Mouse (Mus musculus): ENCODE results near the gene Cd248. TPM values are rescaled to one million over a fixed set of nuclear protein-coding genes. Genes with fewer than 3 reads are reported as not detected.
A peak's percentile ranks its signal among the peaks of the same experiment; 100 is the strongest.

Gene Cd248
- polyA plus RNA-seq, 1 experiment from 2014 or later: 41.1 TPM

DNA sequence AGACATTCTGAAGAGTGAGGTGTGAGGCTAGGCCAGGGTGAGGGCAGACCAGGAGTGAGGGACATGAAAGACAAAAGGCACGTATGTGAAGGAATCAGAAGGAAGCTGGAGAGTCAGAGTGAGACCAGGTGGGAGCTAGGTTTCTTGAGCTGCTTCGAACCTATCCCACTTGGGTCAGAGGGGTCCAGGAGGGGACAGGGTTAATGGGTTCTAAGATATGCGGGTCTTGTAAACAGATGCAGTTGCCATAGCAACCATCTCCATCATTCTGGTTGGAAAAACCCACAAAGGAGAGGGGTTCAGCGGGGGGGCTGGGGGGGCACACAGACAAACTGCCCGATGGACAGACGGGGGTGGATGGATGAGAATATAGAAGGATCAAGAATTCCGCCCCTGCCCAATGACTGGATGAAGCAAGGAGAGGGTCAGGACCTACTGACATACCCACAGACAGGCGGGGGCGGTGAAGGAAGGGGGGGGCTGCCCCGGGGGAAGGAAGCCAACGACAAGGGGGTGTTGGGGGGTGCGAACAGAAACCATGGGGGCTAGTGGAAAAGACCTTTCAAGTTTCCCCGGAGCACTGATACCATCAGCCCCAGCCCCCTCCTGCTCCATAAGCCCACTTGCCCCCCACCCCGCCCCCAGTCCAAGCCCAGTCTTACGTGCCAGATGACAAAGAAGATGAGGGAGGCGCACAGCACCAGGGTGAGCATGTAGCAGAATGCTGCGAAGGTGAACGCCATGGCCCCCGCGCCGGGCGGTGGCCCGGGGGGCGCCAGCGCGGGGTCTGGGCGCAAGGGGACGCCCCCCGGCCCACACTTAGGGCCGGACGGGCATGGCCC lies 29.9 kb downstream of the Cd248 start:
- Histone ChIP-seq H3K9ac (ENCODE audit: low read length) (peak overlapping the region; percentile 88), H3K27me3 (ENCODE audit: control insufficient read depth, insufficient read depth, low read length) (no peaks in the 10 kb centered on the region), H3K36me3 (ENCODE audit: control insufficient read depth, insufficient read depth, low read length) (peaks cover 21% of the 10 kb centered on the region), H3K4me3 (ENCODE audit: low read depth, low read length) (peak overlapping the region; percentile 69), H3K9me3 (ENCODE audit: control insufficient read depth, low read length) (no peaks in the 10 kb centered on the region), H3K27ac (replicated peaks; ENCODE audit: low read depth, low read length) (peak overlapping the region; percentile 6; the same call in 1 of the 2 replicates), H3K4me2 (ENCODE audit: low read depth, severe bottlenecking) (peak overlapping the region; percentile 98), H3K4me1 (ENCODE audit: control insufficient read depth, insufficient read depth, low read length) (peaks cover 39% of the 10 kb centered on the region)
- ATAC-seq (ENCODE audit: insufficient number of reproducible peaks, low FRiP score, low TSS enrichment, low read depth) (no peak; the same call in 1 of the 2 replicates), DNase-seq (ENCODE audit: low spot score) (peak; percentile 44)
- WGBS: 4% methylated on average over 30 of the region's 31 CpGs

DNA sequence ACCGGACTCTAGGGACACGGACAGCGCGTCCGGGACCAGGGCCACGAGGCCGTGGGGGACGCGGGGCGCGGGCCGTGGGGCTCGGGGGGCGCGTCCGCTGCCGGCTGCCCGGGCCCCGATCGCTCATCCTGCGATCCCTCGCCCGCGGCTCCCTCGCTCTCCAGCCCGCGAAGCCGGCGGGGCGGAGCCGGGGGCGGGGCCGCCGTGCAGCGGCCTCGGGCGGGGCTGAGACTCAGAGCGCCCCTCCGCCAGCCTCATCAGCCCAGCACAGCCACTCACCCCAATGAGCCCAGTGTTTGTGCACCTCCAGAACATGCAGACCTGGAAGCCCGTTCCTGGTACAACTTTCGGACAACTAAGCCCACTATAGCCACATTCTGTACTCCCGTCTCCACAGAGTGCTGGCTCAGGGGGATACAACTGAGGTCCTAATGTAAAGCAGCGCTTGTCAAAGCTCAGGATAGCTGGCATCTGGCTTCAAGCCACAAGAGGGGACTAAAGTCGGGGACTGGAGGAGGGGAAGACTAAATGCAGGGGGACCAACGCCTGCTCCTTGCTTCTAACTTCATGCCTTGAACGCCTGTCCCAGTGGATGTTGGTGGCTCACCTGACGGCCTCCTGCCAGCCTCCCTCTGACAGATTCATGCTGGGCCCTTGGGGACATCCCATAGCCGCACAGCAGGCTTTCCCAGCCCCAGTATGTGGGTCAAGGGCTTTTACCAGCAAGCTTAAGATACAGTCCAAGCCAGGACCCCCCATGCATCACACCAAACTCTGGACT lies 30.7 kb downstream of the Cd248 start, which contains the start of gene Cnih2:
TSS of gene Cnih2 (minus strand) at position 159 of the 781 bp plus-strand sequence.
- Histone ChIP-seq H3K4me1 (ENCODE audit: control insufficient read depth, insufficient read depth, low read length) (peaks cover 39% of the 10 kb centered on the region), H3K9me3 (ENCODE audit: control insufficient read depth, low read length) (no peaks in the 10 kb centered on the region), H3K4me2 (ENCODE audit: low read depth, severe bottlenecking) (peak within 1 kb of the TSS; percentile 98), H3K27me3 (ENCODE audit: control insufficient read depth, insufficient read depth, low read length) (no peaks in the 10 kb centered on the region), H3K36me3 (ENCODE audit: control insufficient read depth, insufficient read depth, low read length) (peaks cover 21% of the 10 kb centered on the region), H3K9ac (ENCODE audit: low read length) (peak within 1 kb of the TSS; percentile 88), H3K4me3 (ENCODE audit: low read depth, low read length) (peak within 1 kb of the TSS; percentile 69), H3K27ac (replicated peaks; ENCODE audit: low read depth, low read length) (peak within 1 kb of the TSS; percentile 30; the same call in 1 of the 2 replicates)
- DNase-seq (ENCODE audit: low spot score) (peak; percentile 81), ATAC-seq (ENCODE audit: insufficient number of reproducible peaks, low FRiP score, low TSS enrichment, low read depth) (no peak; the same call in 1 of the 2 replicates)
- WGBS: 3% methylated on average over 46 of the region's 48 CpGs

DNA sequence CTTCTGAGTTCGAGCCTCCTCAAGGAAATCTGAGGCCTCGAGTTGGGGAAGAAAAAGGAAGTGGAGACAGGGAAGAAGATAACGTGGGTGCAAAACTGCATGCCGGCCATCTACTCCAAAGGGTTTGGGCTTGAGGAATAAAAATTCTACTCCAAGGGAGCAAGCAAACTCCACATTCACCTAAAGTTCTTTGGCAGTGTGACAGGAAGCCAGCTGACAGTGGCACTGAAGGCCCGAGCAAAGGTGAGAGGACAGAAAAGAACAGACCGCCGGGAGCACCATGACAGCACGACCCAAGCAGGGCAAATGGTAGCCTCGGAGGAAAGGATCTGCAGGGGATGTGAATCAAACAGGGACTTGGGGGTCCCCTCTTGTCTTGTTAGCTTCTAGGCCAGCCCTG lies 38.2 kb downstream of the Cd248 start:
- ATAC-seq (ENCODE audit: insufficient number of reproducible peaks, low FRiP score, low TSS enrichment, low read depth) (no peak), DNase-seq (ENCODE audit: low spot score) (no peak)
- Histone ChIP-seq H3K27me3 (ENCODE audit: control insufficient read depth, insufficient read depth, low read length) (no peaks in the 10 kb centered on the region), H3K9me3 (ENCODE audit: control insufficient read depth, low read length) (no peaks in the 10 kb centered on the region), H3K4me3 (ENCODE audit: low read depth, low read length) (peak overlapping the region; percentile 83), H3K9ac (ENCODE audit: low read length) (peak overlapping the region; percentile 89), H3K27ac (replicated peaks; ENCODE audit: low read depth, low read length) (peak overlapping the region; percentile 84), H3K36me3 (ENCODE audit: control insufficient read depth, insufficient read depth, low read length) (peaks cover 25% of the 10 kb centered on the region; the same call in 1 of the 2 replicates), H3K4me2 (ENCODE audit: low read depth, severe bottlenecking) (peak overlapping the region; percentile 89), H3K4me1 (ENCODE audit: control insufficient read depth, insufficient read depth, low read length) (peaks cover 6% of the 10 kb centered on the region; the same call in 1 of the 2 replicates)
- WGBS: 16% methylated on average over 9 of the region's 9 CpGs

DNA sequence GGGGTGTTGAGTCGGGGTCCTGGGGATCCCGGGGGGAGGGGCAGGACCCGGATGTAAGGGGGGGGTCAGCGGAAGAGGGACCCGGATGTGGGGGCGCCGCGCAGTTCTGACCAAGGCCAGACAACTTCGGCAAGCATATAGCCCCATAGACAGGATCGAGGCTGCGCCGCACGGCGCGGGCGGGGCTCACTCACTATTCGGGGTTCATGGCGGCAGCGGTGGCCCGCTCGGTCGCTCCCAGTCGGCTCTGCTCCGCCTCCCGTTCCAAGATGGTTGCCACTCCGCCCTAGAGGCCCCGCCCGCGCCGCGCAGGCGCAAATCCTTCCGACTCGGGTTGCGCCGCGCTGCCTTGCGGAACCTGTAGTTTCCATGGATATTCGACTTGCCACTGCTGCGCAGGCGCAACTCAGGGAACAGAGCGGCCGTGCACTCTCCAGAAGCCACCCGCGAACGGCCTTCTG lies 38.9 kb downstream of the Cd248 start, which contains the start of gene Rab1b:
TSS of gene Rab1b (minus strand) at position 342 of the 461 bp plus-strand sequence.
- Histone ChIP-seq H3K4me2 (ENCODE audit: low read depth, severe bottlenecking) (peak within 1 kb of the TSS; percentile 89), H3K9me3 (ENCODE audit: control insufficient read depth, low read length) (no peaks in the 10 kb centered on the region), H3K9ac (ENCODE audit: low read length) (peak within 1 kb of the TSS; percentile 89), H3K27me3 (ENCODE audit: control insufficient read depth, insufficient read depth, low read length) (no peaks in the 10 kb centered on the region), H3K4me3 (ENCODE audit: low read depth, low read length) (peak within 1 kb of the TSS; percentile 83), H3K4me1 (ENCODE audit: control insufficient read depth, insufficient read depth, low read length) (peaks cover 6% of the 10 kb centered on the region; the same call in 1 of the 2 replicates), H3K27ac (replicated peaks; ENCODE audit: low read depth, low read length) (peak within 1 kb of the TSS; percentile 84), H3K36me3 (ENCODE audit: control insufficient read depth, insufficient read depth, low read length) (peaks cover 26% of the 10 kb centered on the region; the same call in 1 of the 2 replicates)
- under 1% methylated on average over 46 of the region's 46 CpGs for WGBS
- ATAC-seq (ENCODE audit: insufficient number of reproducible peaks, low FRiP score, low TSS enrichment, low read depth) (peak; percentile 93), DNase-seq (ENCODE audit: low spot score) (peak; percentile 98)

DNA sequence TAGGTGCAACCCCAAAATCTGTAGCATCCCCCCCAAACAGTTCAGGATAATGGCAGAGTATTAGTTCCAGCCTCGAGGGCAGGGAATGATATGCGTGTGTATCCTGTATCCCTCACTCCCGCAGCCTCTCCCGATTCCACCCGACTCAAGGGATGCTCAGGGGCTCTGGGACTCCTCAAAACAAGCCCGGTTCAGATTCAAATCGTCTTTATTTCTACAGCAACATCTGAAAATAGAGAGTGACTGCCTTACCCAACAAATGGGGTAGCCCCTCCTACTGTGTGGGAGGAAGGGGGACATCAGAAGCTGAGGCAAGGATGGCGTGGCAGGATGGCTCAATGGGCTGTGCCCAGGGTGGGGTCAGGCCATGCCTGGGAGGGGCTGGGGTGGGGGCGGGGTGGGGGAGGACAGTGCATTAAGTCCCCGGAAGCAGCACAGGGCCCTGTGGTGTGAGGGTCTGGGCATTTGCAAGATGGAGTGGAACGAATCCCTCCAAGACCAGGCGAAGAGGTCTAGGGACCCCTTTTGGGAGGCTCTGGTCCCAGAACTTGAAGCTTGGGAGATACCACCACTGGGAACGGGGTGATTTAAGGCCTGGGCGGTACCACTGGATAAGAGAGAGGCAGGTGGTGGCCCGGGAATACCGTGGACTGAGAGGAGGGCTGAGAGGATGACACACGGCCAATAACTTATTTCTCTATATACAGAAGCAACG lies 39.8 kb downstream of the Cd248 start:
- Histone ChIP-seq H3K27ac (replicated peaks; ENCODE audit: low read depth, low read length) (no peak overlapping the region), H3K4me2 (ENCODE audit: low read depth, severe bottlenecking) (no peak overlapping the region), H3K36me3 (ENCODE audit: control insufficient read depth, insufficient read depth, low read length) (peaks cover 19% of the 10 kb centered on the region; the same call in 1 of the 2 replicates), H3K27me3 (ENCODE audit: control insufficient read depth, insufficient read depth, low read length) (no peaks in the 10 kb centered on the region), H3K9ac (ENCODE audit: low read length) (no peak overlapping the region), H3K4me3 (ENCODE audit: low read depth, low read length) (no peak overlapping the region), H3K4me1 (ENCODE audit: control insufficient read depth, insufficient read depth, low read length) (peaks cover 6% of the 10 kb centered on the region; the same call in 1 of the 2 replicates), H3K9me3 (ENCODE audit: control insufficient read depth, low read length) (no peaks in the 10 kb centered on the region)
- DNase-seq (ENCODE audit: low spot score): no peak
- peak; percentile 2; the same call in 1 of the 2 replicates for ATAC-seq (ENCODE audit: insufficient number of reproducible peaks, low FRiP score, low TSS enrichment, low read depth)
- 76% methylated on average over 18 of the region's 18 CpGs for WGBS

DNA sequence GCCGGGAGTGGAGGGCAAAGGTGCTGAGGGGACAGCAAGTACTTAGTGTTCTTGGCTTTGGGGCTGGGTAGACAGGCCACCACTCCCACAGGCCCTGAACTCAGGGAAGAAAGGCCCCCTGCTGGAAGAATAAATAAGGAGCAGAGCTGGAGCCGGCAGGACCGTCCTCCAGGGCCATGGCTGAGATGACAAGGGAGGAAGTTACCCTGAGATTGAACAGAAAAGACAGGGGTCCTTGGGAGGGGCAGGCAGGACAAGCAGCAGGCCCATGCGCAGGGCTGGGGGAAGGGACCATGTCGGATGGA lies 40.3 kb downstream of the Cd248 start:
- peaks cover 6% of the 10 kb centered on the region; the same call in 1 of the 2 replicates for H3K4me1 ChIP-seq (ENCODE audit: control insufficient read depth, insufficient read depth, low read length)
- DNase-seq (ENCODE audit: low spot score) (no peak), ATAC-seq (ENCODE audit: insufficient number of reproducible peaks, low FRiP score, low TSS enrichment, low read depth) (0 out of 2 replicates have a peak, but pooled peaks have one; percentile 1)
- H3K4me2 ChIP-seq (ENCODE audit: low read depth, severe bottlenecking): no peak overlapping the region
- H3K36me3 ChIP-seq (ENCODE audit: control insufficient read depth, insufficient read depth, low read length): peaks cover 19% of the 10 kb centered on the region; the same call in 1 of the 2 replicates
- H3K9ac ChIP-seq (ENCODE audit: low read length): no peak overlapping the region
- H3K4me3 ChIP-seq (ENCODE audit: low read depth, low read length): no peak overlapping the region
- no peaks in the 10 kb centered on the region for H3K9me3 ChIP-seq (ENCODE audit: control insufficient read depth, low read length)
- H3K27me3 ChIP-seq (ENCODE audit: control insufficient read depth, insufficient read depth, low read length): no peaks in the 10 kb centered on the region
- no peak overlapping the region; the same call in 1 of the 2 replicates for H3K27ac ChIP-seq (replicated peaks; ENCODE audit: low read depth, low read length)
- WGBS: 38% methylated on average over 5 of the region's 5 CpGs

DNA sequence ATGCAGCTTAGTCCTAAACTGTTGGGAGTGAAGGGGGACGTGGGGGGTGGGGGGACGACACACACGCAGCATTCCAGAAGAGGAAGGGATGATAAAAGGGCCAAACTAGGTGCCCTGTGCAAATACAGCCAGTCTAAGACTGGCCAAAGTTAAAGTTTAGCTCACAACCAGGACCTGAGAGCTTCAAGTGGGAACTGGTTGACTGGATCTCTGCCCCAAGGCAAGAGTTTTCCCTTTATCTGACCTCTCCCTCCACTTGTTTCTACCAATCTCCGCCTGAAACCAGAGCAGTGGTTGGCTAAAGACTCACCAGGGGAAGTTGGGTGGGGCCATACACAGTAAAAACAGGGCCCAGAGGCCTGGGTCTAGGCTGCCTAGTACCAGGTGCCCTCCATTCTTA lies 40.8 kb downstream of the Cd248 start:
- no peak overlapping the region for H3K4me3 ChIP-seq (ENCODE audit: low read depth, low read length)
- peaks cover 20% of the 10 kb centered on the region; the same call in 1 of the 2 replicates for H3K36me3 ChIP-seq (ENCODE audit: control insufficient read depth, insufficient read depth, low read length)
- DNase-seq (ENCODE audit: low spot score): no peak
- ATAC-seq (ENCODE audit: insufficient number of reproducible peaks, low FRiP score, low TSS enrichment, low read depth): no peak
- no peaks in the 10 kb centered on the region for H3K9me3 ChIP-seq (ENCODE audit: control insufficient read depth, low read length)
- H3K27me3 ChIP-seq (ENCODE audit: control insufficient read depth, insufficient read depth, low read length): no peaks in the 10 kb centered on the region
- H3K4me2 ChIP-seq (ENCODE audit: low read depth, severe bottlenecking): no peak overlapping the region
- 75% methylated on average over 4 of the region's 4 CpGs for WGBS
- peaks cover 6% of the 10 kb centered on the region; the same call in 1 of the 2 replicates for H3K4me1 ChIP-seq (ENCODE audit: control insufficient read depth, insufficient read depth, low read length)
- no peak overlapping the region for H3K9ac ChIP-seq (ENCODE audit: low read length)
- H3K27ac ChIP-seq (replicated peaks; ENCODE audit: low read depth, low read length): no peak overlapping the region; the same call in 1 of the 2 replicates
